Mouse (Mus musculus): ENCODE results near the gene Txnrd2.

Gene Txnrd2

DNA sequence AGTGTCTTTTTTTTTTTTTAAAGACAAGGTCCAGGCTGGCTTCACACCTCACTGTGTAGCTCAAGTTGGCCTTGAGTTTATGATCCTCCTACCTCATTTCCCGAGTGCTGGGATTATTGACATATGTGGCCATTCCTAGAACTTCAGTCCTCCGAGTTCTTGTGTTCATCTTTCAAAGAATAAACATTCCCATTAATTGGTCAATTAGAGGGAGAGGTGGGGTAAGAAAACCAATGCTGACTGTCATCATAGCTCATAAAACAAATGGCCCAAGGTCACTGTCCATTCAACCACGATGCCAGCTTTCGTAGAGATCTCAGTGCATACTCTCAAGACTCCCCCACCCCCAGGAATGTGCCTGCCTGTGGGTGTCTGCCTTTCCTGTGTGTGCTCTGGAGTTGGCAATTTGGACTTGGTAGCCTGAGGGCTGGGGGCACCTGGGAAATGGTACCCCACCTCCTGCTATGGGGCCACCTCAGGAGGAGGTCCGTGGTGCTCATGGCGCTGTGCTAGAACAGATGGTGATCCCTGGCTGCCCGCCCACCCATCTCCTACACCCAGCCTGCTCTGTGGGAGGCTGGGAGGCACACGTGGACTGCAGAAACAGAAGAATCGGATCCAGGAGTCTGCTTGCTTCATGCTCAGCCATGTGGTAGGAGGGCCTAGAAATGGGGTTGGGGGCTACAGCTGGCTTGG, 25.4 kb downstream of the Txnrd2 start:
- DNase-seq (ENCODE audit: low spot score in 2 of 2) = no peak

GRCm38 (mm10) chr16:18452361-18452862, 26.2 kb downstream of the Txnrd2 start:
- no peak for DNase-seq (ENCODE audit: low spot score in 2 of 2)

GRCm38 (mm10) chr16:18453846-18454245, 27.7 kb downstream of the Txnrd2 start:
- DNase-seq (ENCODE audit: low spot score in 2 of 2) = no peak

- DNase-seq (ENCODE audit: low spot score in 2 of 2) = no peak
These were observed 29.2 kb downstream of the Txnrd2 start for GRCm38 (mm10) chr16:18455407-18455806.

- DNase-seq (ENCODE audit: low spot score in 2 of 2) = no peak
These were observed 32.5 kb downstream of the Txnrd2 start for GRCm38 (mm10) chr16:18458661-18459060.

GRCm38 (mm10) chr16:18459335-18459954, 33.3 kb downstream of the Txnrd2 start:
- DNase-seq (ENCODE audit: low spot score in 2 of 2) = no peak

GRCm38 (mm10) chr16:18459955-18460370, 33.8 kb downstream of the Txnrd2 start:
- DNase-seq (ENCODE audit: low spot score in 2 of 2) = peak in 1 of 2 experiments; percentile 51

DNA sequence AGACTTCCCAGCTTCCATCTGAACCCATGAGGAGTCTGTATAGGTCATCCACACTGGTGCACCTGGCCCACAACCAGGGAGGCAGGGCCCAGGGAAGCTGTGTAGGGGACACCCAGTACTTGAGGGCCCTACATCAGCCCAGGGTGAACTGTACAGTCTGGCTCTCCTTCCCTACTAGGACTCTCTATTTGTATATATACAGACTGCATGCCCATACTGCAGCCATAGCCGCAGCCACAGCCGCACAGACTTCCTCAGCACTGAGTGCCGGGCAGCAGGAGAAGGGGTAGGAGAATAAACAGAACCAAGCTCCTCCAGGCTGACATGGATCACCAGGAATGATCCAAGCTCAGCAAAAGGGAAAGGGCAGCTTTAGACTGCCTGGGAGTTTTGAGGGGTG, 34.6 kb downstream of the Txnrd2 start:
- no peak for DNase-seq (ENCODE audit: low spot score in 2 of 2)

DNA sequence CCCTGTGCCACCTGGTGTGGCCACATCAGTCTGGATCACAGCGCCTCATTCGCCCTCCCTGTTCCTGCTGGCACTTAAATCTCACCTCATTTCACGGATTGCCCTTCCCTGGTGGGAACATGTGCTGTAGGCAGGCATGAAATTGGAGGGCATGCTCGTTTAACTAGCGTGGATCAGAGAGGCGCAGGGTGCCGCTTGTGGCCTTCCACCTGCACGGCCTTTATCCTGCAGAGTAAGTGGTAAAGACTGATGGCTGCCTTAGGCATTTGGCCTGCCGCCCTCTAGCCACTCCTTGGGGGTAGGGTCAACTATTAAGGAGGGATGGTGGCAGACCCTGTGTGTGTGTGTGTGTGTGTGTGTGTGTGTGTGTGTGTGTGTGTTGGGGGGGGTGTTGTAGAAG, 35.8 kb downstream of the Txnrd2 start:
- no peak for DNase-seq (ENCODE audit: low spot score in 2 of 2)

GRCm38 (mm10) chr16:18462598-18462997, 36.4 kb downstream of the Txnrd2 start:
- DNase-seq (ENCODE audit: low spot score in 2 of 2) = no peak

DNA sequence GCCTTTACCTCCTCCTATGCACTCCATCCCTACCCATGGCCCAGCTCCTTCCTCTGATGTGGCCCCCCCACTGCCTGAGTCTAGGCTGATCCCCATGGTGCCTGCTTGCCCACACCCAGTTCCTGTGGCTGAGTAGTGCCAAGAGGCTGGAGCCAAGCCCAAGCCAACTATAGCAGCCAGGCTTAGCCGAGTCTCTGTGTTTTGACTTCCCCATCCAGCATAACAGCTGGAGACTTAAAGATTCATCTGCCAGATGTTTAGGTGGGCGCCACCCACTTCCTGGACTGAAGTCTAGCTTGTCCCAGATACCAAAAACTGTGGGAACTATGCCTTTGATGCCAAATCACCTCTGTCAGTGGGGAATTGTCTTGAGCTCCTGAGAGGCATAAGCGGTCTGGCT, 38.1 kb downstream of the Txnrd2 start:
- no peak for DNase-seq (ENCODE audit: low spot score in 2 of 2)

- DNase-seq (ENCODE audit: low spot score in 2 of 2) = no peak
These were observed 44.6 kb downstream of the Txnrd2 start for GRCm38 (mm10) chr16:18470829-18471228.

GRCm38 (mm10) chr16:18471381-18471955, 45.3 kb downstream of the Txnrd2 start:
- DNase-seq (ENCODE audit: low spot score in 2 of 2) = no peak

DNA sequence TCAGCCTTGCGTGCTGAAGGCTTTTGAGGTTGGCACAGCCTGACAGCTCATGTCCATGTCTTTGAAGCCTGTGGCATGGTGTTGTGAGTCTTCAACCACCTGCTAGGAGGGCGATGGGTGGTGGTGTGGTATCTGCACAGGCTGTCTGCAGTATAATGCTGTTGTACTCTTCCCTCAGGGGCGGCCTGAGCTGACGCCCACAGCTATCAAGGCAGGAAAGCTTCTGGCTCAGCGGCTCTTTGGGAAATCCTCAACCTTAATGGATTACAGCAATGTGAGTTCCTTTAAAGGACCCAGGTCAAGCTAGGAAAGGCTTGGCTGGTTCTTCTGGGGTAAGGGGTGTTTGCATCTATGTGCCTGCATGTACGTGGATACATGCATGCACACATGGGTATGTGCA, 45.8 kb downstream of the Txnrd2 start:
- DNase-seq (ENCODE audit: low spot score in 2 of 2) = no peak

DNA sequence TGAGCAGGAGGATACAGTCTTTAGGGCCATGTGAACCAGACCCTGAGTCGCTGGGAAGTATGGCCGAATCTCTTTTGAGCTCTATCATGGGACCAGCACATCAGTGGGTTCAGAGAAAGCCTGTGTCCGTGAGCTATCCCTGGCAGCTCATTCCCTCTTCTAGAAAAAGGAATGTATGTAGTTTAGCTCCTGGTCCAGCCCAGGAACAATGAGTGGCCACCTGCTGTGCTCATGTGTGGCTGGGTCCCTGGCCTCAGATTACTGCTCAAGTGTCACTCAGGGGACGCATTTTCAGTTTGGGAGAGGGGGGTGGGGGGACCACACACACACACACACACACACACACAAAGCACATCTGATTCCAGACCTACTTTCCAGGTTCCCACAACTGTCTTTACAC, 46.2 kb downstream of the Txnrd2 start:
- no peak for DNase-seq (ENCODE audit: low spot score in 2 of 2)

DNA sequence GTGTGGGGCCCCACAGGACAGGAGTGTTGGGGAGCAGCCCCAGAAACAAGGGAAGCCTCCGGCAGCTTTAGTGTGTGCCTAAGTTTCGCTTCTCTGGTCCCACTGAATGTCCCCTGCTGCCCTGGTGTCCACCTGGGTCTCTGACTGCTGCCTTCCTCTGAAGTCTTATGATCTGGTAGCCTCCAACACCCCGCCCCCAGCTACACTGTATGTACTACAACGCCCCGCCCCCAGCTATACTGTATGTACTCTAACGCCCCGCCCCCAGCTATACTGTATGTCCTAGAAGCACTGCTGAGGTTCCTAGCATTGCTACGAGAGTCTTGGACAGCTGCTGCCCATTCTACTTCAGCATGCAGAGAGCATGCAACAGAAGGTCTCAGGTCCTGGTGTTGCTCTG, 46.8 kb downstream of the Txnrd2 start:
- no peak for DNase-seq (ENCODE audit: low spot score in 2 of 2)

GRCm38 (mm10) chr16:18474021-18474420, 47.8 kb downstream of the Txnrd2 start:
- no peak for DNase-seq (ENCODE audit: low spot score in 2 of 2)

- DNase-seq (ENCODE audit: low spot score in 2 of 2) = no peak
These were observed 51.8 kb downstream of the Txnrd2 start for GRCm38 (mm10) chr16:18477996-18478395.

DNA sequence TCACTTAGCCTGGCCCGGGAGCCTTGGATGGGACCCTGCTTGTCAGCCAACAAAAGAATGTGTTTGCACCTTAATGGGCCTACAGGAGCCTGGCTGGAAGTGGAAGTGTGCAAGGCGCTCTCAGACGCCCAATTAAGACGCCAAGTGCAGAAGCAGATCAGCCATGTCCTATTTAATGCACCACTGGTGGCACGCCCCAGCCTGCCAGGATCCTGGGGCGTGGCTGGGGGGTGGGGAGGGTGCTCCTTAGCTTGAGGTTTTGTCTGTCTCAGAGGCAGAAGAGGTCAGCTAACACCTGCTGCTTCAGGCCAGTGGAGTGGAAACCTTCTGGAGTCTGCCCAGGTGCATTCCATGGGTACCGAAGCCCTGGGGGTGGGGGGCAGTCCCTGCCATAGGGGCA, 53.5 kb downstream of the Txnrd2 start:
- DNase-seq (ENCODE audit: low spot score in 2 of 2) = no peak

- no peak for DNase-seq (ENCODE audit: low spot score in 2 of 2)
These were observed 54.8 kb downstream of the Txnrd2 start for GRCm38 (mm10) chr16:18480933-18481485.

DNA sequence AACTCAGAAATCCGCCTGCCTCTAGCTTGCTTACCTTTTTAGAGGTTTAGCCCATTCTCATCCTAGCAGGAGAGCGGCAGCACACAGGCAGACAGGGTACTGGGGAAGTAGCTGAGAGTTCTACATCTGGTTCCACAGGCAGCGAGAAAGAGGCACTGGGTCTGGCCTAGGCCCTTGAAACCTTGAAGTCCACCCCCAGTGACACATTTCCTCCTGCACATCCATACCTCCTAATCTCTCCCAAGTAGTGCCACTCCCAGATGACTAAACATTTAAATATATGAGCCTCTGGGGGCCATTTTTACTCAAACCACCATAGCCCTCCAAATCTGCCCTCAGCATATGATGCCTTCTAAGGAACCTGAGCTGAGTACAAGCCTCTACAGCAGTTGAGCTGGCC, 56.2 kb downstream of the Txnrd2 start:
- DNase-seq (ENCODE audit: low spot score in 2 of 2) = no peak

DNA sequence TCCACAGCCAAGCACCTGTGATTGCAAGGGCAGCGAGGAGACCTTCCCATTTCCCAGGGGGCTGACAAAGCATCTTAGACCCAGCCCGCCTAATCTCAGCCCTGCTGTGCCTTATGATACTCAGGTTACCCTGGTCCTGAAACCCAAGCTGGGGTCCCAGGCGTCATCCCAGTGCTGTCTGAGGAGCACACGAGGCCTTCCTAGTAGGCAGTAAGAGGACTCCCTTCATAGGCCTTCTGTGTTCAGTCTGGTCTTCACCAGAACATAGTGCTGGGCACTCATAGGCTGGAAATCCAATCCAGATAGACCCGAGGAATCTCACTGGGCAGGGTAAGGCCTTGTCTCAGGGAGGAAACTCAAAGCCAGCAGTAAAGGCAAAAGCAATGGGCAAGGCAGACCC, 57.7 kb downstream of the Txnrd2 start:
- no peak for DNase-seq (ENCODE audit: low spot score in 2 of 2)

DNA sequence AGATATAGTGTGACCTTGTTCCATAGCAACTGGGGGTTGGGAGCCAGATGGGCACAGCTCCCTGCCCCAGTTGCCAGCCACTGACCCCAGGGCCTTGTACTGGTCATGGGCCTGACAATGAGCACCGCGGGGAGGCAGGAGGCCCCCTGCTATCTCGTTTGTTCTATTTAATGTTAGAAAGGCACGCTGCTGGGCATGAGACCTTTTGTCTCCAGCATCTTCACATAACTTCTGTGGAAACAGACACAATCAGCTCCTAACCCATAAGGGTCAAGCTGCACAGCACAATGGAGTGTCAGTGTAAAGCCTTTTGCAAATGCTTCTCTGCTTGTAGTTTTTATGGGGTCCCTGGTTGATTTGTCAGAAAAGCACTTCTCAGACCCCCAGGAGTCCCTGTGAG, 58.2 kb downstream of the Txnrd2 start:
- DNase-seq (ENCODE audit: low spot score in 2 of 2) = no peak
